Mouse (Mus musculus): ENCODE results near the gene Slc7a11. TPM values are rescaled to one million over a fixed set of nuclear protein-coding genes. Genes with fewer than 3 reads are reported as not detected.

The Slc7a11 gene
- polyA plus RNA-seq, 1 experiment from 2014 or later, result 0.21 TPM

DNA sequence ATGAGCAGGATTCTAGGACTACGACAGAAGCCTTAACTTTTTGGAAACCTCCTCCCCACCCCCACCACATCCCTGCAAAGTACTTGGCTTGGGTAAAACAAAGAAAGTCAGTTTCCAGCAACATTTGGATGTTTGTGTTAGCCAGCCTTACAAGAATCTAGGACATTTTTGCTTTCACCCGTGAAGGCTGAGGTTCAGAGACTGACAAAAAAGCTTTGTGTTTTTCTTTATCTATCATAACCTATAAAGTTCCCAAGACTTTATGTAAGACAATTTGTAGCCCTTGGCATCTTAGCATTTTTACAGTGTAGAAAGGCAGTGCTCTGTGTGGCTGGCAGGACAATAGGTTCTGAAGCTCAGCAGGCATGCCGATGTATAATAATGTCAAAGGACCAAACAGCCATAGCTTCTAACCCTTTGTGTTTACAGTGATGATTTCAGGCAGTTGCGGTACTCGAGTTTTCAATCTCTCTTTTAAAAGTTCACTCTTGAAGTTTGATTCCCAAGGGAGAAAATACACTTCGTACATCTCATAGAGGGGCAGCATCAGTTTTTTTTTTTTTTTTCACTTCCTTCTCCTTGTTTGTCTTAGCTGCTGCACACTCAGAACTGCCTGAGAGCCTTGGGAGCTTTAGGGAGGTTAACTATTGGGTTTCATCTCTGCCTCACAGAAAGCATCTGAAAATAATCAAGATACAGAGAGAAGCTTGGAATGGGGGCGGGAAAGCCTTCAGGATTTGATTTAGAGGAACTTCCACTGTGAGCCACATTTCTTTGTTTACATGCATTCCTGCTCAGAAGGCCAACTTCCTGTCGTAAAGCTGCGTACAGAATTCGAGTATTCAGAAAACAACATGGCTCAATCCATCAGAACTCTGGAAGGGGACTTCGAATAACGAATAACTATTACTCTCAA is 534.7 kb downstream of the Slc7a11 start:
- WGBS, result 51% methylated on average over 12 of the region's 12 CpGs
- Histone ChIP-seq H3K9me3 (no peaks in the 10 kb centered on the region), H3K36me3 (no peaks in the 10 kb centered on the region), H3K4me1 (replicated peaks) (peaks cover 28% of the 10 kb centered on the region), H3K27ac (peak overlapping the region; percentile 75), H3K4me3 (no peak overlapping the region), H3K27me3 (ENCODE audit: insufficient read depth, poor library complexity, severe bottlenecking) (no peaks in the 10 kb centered on the region)
- peak; percentile 29 for DNase-seq (ENCODE audit: low spot score)

DNA sequence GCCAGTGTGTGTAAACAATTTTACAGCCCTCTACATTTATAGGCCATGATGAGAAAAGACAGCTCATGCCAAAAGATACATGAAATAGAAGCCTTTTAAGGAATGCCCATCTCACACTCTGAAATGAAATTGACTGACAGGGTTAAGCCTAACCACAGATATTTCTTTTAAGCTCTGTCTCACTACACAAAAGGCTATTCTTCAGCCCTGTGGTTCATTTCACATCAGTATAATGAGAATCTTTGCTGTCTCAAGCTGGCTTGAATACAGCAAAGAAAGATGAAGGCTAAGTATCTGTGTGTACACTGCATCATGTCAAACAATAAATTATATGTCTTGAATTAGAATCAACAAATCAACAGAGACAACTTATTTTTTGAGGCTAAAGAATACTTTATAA is 549.5 kb downstream of the Slc7a11 start:
- Histone ChIP-seq H3K4me3 (no peak overlapping the region), H3K27me3 (ENCODE audit: insufficient read depth, poor library complexity, severe bottlenecking) (no peaks in the 10 kb centered on the region), H3K27ac (0 out of 2 replicates have a peak overlapping the region, but pooled peaks have one; percentile 20), H3K36me3 (no peaks in the 10 kb centered on the region), H3K9me3 (peaks cover 9% of the 10 kb centered on the region; the same call in 1 of the 2 replicates), H3K4me1 (replicated peaks) (peaks cover 12% of the 10 kb centered on the region; the same call in 1 of the 2 replicates)
- DNase-seq (ENCODE audit: low spot score), result no peak

DNA sequence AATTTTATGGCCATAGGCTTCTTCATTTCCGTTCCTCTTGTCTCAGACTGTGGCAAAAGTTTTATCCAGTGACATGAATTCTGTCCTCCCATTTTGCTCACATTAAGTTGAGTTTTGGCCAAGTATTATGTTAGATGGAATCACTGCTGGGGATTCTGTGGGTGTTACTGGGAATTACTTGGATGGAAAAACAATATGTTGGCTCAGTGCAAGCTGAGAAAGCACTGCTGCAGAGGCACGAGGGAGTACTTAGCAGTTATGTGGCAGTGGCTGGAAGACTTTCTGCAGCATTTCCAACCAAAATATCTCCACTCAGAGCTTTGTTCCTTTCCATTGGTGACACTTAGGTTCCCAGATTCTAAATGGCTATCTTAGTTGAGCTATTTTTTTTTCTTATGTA is 556.1 kb downstream of the Slc7a11 start:
- no peaks in the 10 kb centered on the region for H3K9me3 ChIP-seq
- H3K4me1 ChIP-seq (replicated peaks), result peaks cover 14% of the 10 kb centered on the region
- 58% methylated on average over 2 of the region's 2 CpGs for WGBS
- DNase-seq (ENCODE audit: low spot score), result no peak
- no peaks in the 10 kb centered on the region for H3K36me3 ChIP-seq
- H3K4me3 ChIP-seq, result no peak overlapping the region
- no peaks in the 10 kb centered on the region for H3K27me3 ChIP-seq (ENCODE audit: insufficient read depth, poor library complexity, severe bottlenecking)
- peak overlapping the region; percentile 47; the same call in 1 of the 2 replicates for H3K27ac ChIP-seq

DNA sequence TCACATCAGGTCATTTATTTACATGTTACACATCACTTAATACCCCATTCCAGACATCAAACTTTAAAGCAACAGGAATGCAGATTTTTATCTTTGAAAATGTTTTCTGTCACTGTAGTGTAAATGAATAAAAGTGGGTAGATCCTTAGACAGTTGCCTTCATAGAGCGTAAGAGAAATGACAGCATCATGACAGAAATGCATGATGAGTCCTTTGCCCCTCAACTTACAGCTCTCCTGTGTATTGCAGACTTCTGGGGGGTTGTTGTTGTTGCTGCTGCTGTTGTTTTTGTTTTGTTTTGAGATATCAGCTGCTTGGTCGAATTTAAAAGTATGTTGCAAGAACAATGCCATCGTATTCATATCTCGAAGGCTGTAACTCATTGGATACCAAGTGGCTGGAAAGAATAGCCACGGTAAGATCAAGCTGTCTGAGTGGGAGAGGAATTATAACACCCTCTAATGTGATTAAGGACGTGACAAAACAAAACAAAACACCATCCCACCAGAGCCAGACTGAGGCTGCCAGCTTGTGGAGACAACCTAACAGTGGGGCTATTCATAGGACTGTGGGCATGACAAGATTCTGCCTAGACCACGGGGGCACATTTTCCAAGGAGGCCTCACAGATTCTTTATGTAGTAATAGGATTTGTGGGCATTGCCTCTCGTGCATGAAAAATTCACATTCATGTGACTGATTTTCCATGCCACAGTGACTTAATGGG is 557.0 kb downstream of the Slc7a11 start:
- Histone ChIP-seq H3K36me3 (no peaks in the 10 kb centered on the region), H3K4me1 (replicated peaks) (peaks cover 14% of the 10 kb centered on the region), H3K9me3 (no peaks in the 10 kb centered on the region), H3K27ac (peak overlapping the region; percentile 50; the same call in 1 of the 2 replicates), H3K4me3 (no peak overlapping the region), H3K27me3 (ENCODE audit: insufficient read depth, poor library complexity, severe bottlenecking) (no peaks in the 10 kb centered on the region)
- 35% methylated on average over 8 of the region's 8 CpGs for WGBS
- no peak for DNase-seq (ENCODE audit: low spot score)

DNA sequence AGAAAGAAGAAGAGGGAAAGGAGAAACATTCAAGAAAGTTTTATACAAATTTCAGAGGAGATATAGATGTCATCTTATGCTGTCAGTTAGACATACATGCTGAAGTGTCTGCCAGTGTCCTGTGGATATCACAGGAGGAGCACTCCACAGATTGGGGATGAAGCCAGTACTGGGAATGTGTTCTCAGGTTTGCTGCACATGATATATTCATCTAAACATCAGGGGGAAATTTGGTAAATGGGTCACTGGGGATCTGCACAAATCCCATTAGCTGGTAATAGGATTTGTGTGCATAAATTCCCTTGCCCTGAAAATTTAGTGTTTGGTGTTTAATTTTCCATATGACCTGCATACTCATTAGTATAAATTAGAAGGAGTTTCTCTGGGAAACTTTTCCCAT is 562.9 kb downstream of the Slc7a11 start:
- Histone ChIP-seq H3K36me3 (no peaks in the 10 kb centered on the region), H3K9me3 (no peaks in the 10 kb centered on the region), H3K4me3 (no peak overlapping the region), H3K27ac (no peak overlapping the region), H3K4me1 (replicated peaks) (no peaks in the 10 kb centered on the region; the same call in 1 of the 2 replicates), H3K27me3 (ENCODE audit: insufficient read depth, poor library complexity, severe bottlenecking) (no peaks in the 10 kb centered on the region)
- DNase-seq (ENCODE audit: low spot score), result no peak

DNA sequence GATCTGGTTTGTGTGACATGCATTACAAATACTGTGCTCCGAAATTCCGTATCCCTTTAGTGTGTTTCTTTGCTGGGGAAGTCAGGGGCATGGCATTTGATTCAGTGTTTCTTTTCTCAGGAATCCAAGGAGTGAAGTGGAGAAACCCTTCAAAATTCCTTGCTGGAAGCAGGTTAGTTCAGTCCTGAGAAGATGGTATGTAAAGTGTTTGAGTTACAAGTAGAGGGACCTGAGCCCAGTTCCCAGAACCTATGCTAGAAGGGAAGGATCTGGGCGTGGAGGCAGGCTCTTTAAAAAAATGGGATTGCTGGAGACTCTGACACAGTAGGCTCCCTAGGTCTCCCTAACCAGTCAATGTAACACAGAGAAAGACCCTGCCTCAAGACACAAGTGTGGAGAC is 572.6 kb downstream of the Slc7a11 start:
- Histone ChIP-seq H3K4me1 (replicated peaks) (peaks cover 38% of the 10 kb centered on the region), H3K4me3 (no peak overlapping the region), H3K27me3 (ENCODE audit: insufficient read depth, poor library complexity, severe bottlenecking) (no peaks in the 10 kb centered on the region), H3K27ac (peak overlapping the region; percentile 69), H3K9me3 (no peaks in the 10 kb centered on the region), H3K36me3 (no peaks in the 10 kb centered on the region)
- WGBS, result 65% methylated on average over 3 of the region's 3 CpGs
- no peak for DNase-seq (ENCODE audit: low spot score)

DNA sequence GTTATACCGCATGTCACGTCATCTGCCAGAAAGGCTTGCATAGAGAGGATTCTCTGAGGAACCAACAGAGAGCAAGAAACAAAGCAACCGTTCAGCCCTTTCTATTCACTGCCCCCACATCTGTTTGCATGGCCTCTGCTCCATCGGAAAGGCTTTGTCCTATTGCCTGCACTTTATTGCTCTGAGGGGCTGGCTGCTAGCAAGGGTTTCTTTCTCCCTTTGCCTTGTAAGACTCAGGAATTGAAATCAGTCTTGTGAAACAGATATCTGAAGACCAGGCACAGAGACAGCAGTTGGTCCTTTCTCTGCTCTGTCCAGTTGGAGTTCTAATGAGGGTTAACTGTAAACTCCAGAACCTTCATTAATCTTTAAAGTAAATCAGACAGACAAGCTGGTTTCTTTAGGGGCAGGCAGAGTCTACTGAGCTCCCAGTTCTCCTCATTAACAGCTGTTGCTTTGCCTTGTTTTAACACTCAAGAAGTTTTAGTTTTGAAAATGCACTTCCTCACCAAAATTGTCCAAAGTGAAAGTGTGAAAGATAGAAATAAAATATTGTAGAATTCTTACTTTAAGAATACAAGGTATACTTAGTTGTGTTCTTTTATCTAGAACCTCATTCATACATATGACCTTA is 575.3 kb downstream of the Slc7a11 start:
- peaks cover 51% of the 10 kb centered on the region for H3K4me1 ChIP-seq (replicated peaks)
- no peaks in the 10 kb centered on the region for H3K27me3 ChIP-seq (ENCODE audit: insufficient read depth, poor library complexity, severe bottlenecking)
- H3K27ac ChIP-seq, result peak overlapping the region; percentile 90
- WGBS, result 9% methylated on average over 4 of the region's 4 CpGs
- H3K9me3 ChIP-seq, result no peaks in the 10 kb centered on the region
- DNase-seq (ENCODE audit: low spot score), result peak; percentile 73
- no peaks in the 10 kb centered on the region for H3K36me3 ChIP-seq
- H3K4me3 ChIP-seq, result no peak overlapping the region

DNA sequence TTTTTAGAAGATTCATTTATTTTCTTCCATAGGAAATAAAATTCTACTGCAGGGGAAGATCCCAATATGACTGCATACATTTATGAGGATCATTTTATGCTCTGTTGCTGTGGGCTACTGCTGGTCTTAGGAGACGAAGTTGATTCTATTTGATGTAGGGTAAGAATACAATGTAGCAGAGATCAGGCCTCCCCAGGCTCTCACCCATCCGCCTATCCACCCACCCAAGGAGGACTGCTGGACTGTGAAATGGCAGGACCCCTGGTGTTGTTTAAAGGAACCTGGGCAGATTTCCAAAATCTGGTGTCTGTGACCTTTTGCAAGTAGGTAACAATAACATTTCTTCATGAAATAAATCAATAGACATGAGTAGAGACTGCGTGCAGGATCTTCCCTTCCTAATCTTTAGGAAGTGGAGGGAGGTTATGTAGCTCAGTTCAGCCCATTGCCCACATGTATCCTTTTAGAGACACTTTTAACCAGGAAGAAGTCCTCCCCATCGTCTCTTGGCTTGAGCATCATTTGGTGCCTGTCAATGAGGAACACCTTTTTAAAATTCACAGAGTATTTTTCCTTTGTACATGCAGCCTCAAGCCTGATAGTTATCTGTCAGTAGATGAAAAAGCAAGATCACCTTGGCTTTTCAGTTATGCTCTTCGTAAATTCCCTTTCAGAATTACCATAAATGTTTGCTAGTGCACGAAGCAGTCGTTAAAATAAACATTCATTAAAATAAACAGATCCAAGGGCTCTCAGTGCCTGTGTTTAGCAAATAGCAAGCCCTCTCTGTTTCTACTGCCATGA is 576.1 kb downstream of the Slc7a11 start:
- WGBS, result 33% methylated on average over 7 of the region's 7 CpGs
- DNase-seq (ENCODE audit: low spot score), result peak; percentile 10

DNA sequence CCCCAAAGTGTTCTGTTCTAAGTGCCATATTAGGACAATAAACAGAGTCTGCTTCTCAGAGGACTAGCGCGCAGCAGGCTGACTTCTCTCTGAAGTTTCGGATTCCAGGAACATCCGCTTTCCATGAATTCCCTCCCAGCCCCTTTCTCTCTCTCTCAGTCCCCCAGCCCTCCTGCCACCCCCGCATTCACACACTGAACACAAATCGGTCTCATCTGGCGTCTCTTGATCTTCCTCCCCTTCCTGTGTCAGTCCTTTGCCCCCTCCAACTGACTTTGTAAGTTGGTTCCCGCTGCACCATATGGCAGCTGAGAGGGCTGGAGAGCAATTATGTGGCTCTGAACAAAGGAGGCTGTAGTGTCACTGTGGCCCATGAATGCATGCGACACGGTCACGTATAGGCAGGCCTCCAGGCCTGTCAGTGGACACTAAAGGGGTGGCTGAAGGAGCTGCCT is 577.3 kb downstream of the Slc7a11 start:
- H3K27ac ChIP-seq, result peak overlapping the region; percentile 90
- H3K4me3 ChIP-seq, result peak overlapping the region; percentile 26
- 6% methylated on average over 11 of the region's 11 CpGs for WGBS
- H3K9me3 ChIP-seq, result no peaks in the 10 kb centered on the region
- peaks cover 51% of the 10 kb centered on the region for H3K4me1 ChIP-seq (replicated peaks)
- no peaks in the 10 kb centered on the region for H3K36me3 ChIP-seq
- H3K27me3 ChIP-seq (ENCODE audit: insufficient read depth, poor library complexity, severe bottlenecking), result no peaks in the 10 kb centered on the region
- DNase-seq (ENCODE audit: low spot score), result peak; percentile 90

More for the DNA sequence above, 576.1 kb downstream of the Slc7a11 start:
- Histone ChIP-seq H3K27me3 (ENCODE audit: insufficient read depth, poor library complexity, severe bottlenecking) (no peaks in the 10 kb centered on the region), H3K27ac (peak overlapping the region; percentile 90), H3K4me1 (replicated peaks) (peaks cover 51% of the 10 kb centered on the region), H3K9me3 (no peaks in the 10 kb centered on the region), H3K36me3 (no peaks in the 10 kb centered on the region), H3K4me3 (no peak overlapping the region)

DNA sequence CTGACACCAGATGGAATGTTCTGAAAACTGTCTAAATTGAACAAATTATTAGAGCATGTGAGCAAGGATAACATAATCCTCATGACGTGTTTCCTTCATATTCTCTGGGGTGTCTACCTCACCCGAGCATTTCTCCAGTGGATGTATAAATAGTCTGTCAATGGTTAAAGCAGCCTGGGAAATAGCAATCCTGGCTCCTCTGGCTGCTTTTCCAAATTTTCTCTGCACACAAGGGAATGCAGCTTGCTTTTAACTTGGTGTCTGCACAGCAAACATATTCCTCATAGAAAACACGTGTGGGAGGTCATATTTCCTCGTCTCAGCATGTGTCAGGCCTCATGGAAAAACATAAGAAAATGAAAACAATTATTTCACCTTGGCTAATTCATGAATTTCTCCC is 586.6 kb downstream of the Slc7a11 start:
- no peaks in the 10 kb centered on the region for H3K27me3 ChIP-seq (ENCODE audit: insufficient read depth, poor library complexity, severe bottlenecking)
- H3K9me3 ChIP-seq, result no peaks in the 10 kb centered on the region
- H3K4me1 ChIP-seq (replicated peaks), result no peaks in the 10 kb centered on the region
- 64% methylated on average over 4 of the region's 4 CpGs for WGBS
- H3K27ac ChIP-seq, result no peak overlapping the region
- DNase-seq (ENCODE audit: low spot score), result no peak
- no peaks in the 10 kb centered on the region for H3K36me3 ChIP-seq
- H3K4me3 ChIP-seq, result no peak overlapping the region

DNA sequence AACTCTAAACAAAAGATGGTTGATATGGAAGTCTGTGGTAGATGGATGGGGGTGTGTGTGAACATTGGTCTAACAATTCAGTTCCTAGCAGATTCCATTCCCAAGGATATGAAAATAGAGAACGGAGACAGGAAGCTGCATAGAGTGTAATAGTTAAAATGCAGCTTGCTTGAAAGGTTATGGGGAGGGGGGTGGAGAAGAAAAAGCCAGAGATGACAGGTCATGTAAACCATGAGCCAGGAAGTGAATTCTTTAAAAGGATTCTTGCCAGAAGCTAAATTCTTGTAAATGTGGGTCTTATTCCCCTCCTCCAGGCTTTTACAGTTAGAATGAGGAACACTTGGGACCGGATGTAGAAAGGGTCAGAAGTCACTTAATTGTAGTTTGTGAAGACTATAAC is 589.1 kb downstream of the Slc7a11 start:
- no peak for DNase-seq (ENCODE audit: low spot score)
- Histone ChIP-seq H3K4me3 (no peak overlapping the region), H3K36me3 (no peaks in the 10 kb centered on the region), H3K9me3 (no peaks in the 10 kb centered on the region), H3K27ac (no peak overlapping the region), H3K27me3 (ENCODE audit: insufficient read depth, poor library complexity, severe bottlenecking) (no peaks in the 10 kb centered on the region), H3K4me1 (replicated peaks) (no peaks in the 10 kb centered on the region)
- WGBS, result 64% methylated on average over 2 of the region's 2 CpGs

DNA sequence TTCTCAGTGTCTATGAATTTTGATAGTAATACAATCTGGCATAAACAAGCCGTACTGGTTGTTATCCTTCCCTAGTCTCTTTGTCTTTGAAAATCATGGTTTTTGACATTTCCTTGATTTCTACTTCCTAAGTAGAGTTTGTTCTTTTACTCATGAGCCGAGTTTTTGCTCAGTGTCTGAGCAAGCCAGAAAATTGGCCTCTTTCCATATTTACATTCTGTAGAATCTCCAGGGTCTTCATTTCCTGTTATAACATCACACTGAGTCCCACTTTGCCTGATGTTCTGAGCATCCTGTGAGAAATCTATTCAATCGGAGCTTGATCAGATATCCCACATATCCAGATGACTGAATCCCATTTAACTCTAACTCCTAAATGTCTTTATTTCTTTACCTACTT is 600.4 kb downstream of the Slc7a11 start:
- Histone ChIP-seq H3K27me3 (ENCODE audit: insufficient read depth, poor library complexity, severe bottlenecking) (no peaks in the 10 kb centered on the region), H3K36me3 (no peaks in the 10 kb centered on the region), H3K4me1 (replicated peaks) (peaks cover 3% of the 10 kb centered on the region; the same call in 1 of the 2 replicates), H3K9me3 (no peaks in the 10 kb centered on the region), H3K4me3 (no peak overlapping the region), H3K27ac (no peak overlapping the region)
- WGBS, result 78% methylated on average over 3 of the region's 3 CpGs
- no peak for DNase-seq (ENCODE audit: low spot score)
